Comparison of ENCODE assay signal across 25 mouse cellular contexts in the genomic region with DNA sequence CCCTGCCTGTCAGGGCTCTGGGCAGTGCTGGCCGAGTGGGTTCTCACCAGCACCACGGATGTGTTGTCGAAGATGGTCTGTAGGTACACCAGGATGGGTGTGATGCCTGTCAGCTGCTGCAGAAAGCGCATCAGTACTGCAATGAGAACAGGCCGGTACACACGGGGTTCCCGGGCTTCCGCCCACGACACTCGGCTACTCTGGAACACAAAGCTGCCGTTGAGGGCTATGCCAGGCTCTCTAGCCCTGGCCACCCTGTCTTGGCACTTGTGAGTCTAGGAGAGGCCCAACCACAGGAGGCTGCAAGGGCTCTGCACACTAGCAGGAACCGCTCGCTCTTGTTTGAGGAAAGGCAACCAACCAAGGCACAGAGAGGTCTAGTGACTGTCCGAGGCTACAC. TPM values are rescaled to one million over a fixed set of nuclear protein-coding genes. Genes with fewer than 3 reads are reported as not detected.
DNase-seq lines count a peak whose midpoint lies in the region; ATAC-seq and TF ChIP-seq lines count a peak whose summit lies in the region.
"Had no signal": no experiment of that assay in that cellular context is flagged by ENCODE, and none has a peak within 500 bp of the region (broad histone marks: within the 10 kb centered on the region; RNA-seq: fewer than 3 reads in every experiment).

No protein-coding gene starts in this region.

- TF ChIP-seq POLR2A in myocyte (IDR thresholded peaks at IDR 0.05; ENCODE audit: insufficient read length, low read depth), result no peak

- H3K9me3 ChIP-seq in hindbrain, embryonic 13.5 days, result no peaks in the 10 kb centered on the region
- no peaks in the 10 kb centered on the region for H3K9me3 ChIP-seq in hindbrain, embryonic 12.5 days (replicated peaks)
- H3K9me3 ChIP-seq in midbrain, embryonic 13.5 days, result no peaks in the 10 kb centered on the region
- no peaks in the 10 kb centered on the region for H3K9me3 ChIP-seq in midbrain, embryonic 11.5 days (ENCODE audit: control insufficient read depth, low read length)
- no peaks in the 10 kb centered on the region for H3K9me3 ChIP-seq in embryonic facial prominence, embryonic 10.5 days
- H3K9me3 ChIP-seq: embryonic facial prominence, embryonic 13.5 days; forebrain, embryonic 10.5 days; forebrain, embryonic 13.5 days; heart, embryonic 12.5 days; heart, embryonic 15.5 days had no signal

- ATAC-seq in hindbrain, embryonic 13.5 days (ENCODE audit: low FRiP score), result no peak
- no peak for ATAC-seq in hindbrain, embryonic 12.5 days (ENCODE audit: low FRiP score)
- ATAC-seq in midbrain, embryonic 13.5 days, result no peak
- no peak for ATAC-seq in midbrain, embryonic 11.5 days (ENCODE audit: low FRiP score)
- ATAC-seq: CD4-positive, CD25-positive, alpha-beta regulatory T cell, adult 4 months; forebrain, embryonic 13.5 days; forebrain, embryonic 16.5 days; hindbrain, postnatal 0 days; inflammation-experienced regulatory T-cells, adult 6 months; intestine, embryonic 16.5 days had no signal

- WGBS in hindbrain, embryonic 13.5 days, result 91% methylated on average over 14 of the region's 14 CpGs
- 87% methylated on average over 14 of the region's 14 CpGs for WGBS in hindbrain, embryonic 12.5 days
- WGBS in midbrain, embryonic 13.5 days, result 86% methylated on average over 14 of the region's 14 CpGs
- WGBS in midbrain, embryonic 11.5 days, result 90% methylated on average over 14 of the region's 14 CpGs
- WGBS in embryonic facial prominence, embryonic 10.5 days, result 86% methylated on average over 14 of the region's 14 CpGs

- H3K79me2 ChIP-seq in myocyte (ENCODE audit: control insufficient read depth, insufficient read depth), result no peaks in the 10 kb centered on the region

- peaks cover 22% of the 10 kb centered on the region for H3K4me1 ChIP-seq in hindbrain, embryonic 13.5 days (replicated peaks)
- peaks cover 12% of the 10 kb centered on the region for H3K4me1 ChIP-seq in hindbrain, embryonic 12.5 days
- peaks cover 13% of the 10 kb centered on the region for H3K4me1 ChIP-seq in midbrain, embryonic 13.5 days (replicated peaks)
- peaks cover 6% of the 10 kb centered on the region; the same call in 1 of the 2 replicates for H3K4me1 ChIP-seq in midbrain, embryonic 11.5 days (ENCODE audit: control insufficient read depth, insufficient read depth, low read length)
- H3K4me1 ChIP-seq in embryonic facial prominence, embryonic 10.5 days, result peaks cover 19% of the 10 kb centered on the region

- no peak overlapping the region for H3K4me3 ChIP-seq in hindbrain, embryonic 13.5 days
- no peak overlapping the region for H3K4me3 ChIP-seq in hindbrain, embryonic 12.5 days
- no peak overlapping the region for H3K4me3 ChIP-seq in midbrain, embryonic 13.5 days (replicated peaks)
- H3K4me3 ChIP-seq in midbrain, embryonic 11.5 days (ENCODE audit: low read depth, low read length), result no peak overlapping the region
- no peak overlapping the region for H3K4me3 ChIP-seq in embryonic facial prominence, embryonic 10.5 days
- H3K4me3 ChIP-seq in myocyte, result no peak overlapping the region
- H3K4me3 ChIP-seq: embryonic facial prominence, embryonic 13.5 days; forebrain, embryonic 10.5 days; forebrain, embryonic 13.5 days; heart, embryonic 12.5 days; heart, embryonic 15.5 days had no signal

- no peak for DNase-seq in midbrain, embryonic 11.5 days (ENCODE audit: low spot score, missing footprints)
- DNase-seq in embryonic facial prominence, embryonic 10.5 days (ENCODE audit: low spot score), result peak; percentile 8
- DNase-seq in heart, adult 11 months, result no peak
- DNase-seq: adrenal gland, adult 2 months; adrenal gland, postnatal 14 days; cerebellum, adult 18-20 months; gastrocnemius, postnatal 10 days; heart, adult 18-20 months; heart, postnatal 10 days; heart, postnatal 36 days had no signal

- peaks cover 7% of the 10 kb centered on the region; the same call in 1 of the 2 replicates for H3K27me3 ChIP-seq in hindbrain, embryonic 13.5 days
- peaks cover 12% of the 10 kb centered on the region; the same call in 1 of the 2 replicates for H3K27me3 ChIP-seq in hindbrain, embryonic 12.5 days
- peaks cover 11% of the 10 kb centered on the region; the same call in 1 of the 2 replicates for H3K27me3 ChIP-seq in midbrain, embryonic 13.5 days
- no peaks in the 10 kb centered on the region; the same call in 1 of the 2 replicates for H3K27me3 ChIP-seq in midbrain, embryonic 11.5 days (ENCODE audit: control insufficient read depth, insufficient read depth, low read length)
- H3K27me3 ChIP-seq in embryonic facial prominence, embryonic 10.5 days (replicated peaks; ENCODE audit: low read depth, poor library complexity, severe bottlenecking), result peaks cover 23% of the 10 kb centered on the region
- peaks cover 5% of the 10 kb centered on the region for H3K27me3 ChIP-seq in myocyte (ENCODE audit: control insufficient read depth, insufficient read depth, insufficient read length)

- no peak overlapping the region for H3ac ChIP-seq in myocyte (ENCODE audit: control insufficient read depth, insufficient read length)

- no peak overlapping the region for H3K4me2 ChIP-seq in hindbrain, embryonic 13.5 days
- H3K4me2 ChIP-seq in hindbrain, embryonic 12.5 days (replicated peaks), result no peak overlapping the region
- H3K4me2 ChIP-seq in midbrain, embryonic 13.5 days (replicated peaks), result no peak overlapping the region
- no peak overlapping the region for H3K4me2 ChIP-seq in midbrain, embryonic 11.5 days
- H3K4me2 ChIP-seq in myocyte (ENCODE audit: low read depth), result no peak overlapping the region
- H3K4me2 ChIP-seq: embryonic facial prominence, embryonic 13.5 days; forebrain, embryonic 13.5 days; heart, embryonic 12.5 days; heart, embryonic 15.5 days had no signal

- H3K9ac ChIP-seq in hindbrain, embryonic 13.5 days, result 0 out of 2 replicates have a peak overlapping the region, but pooled peaks have one; percentile 14
- no peak overlapping the region for H3K9ac ChIP-seq in hindbrain, embryonic 12.5 days
- 0 out of 2 replicates have a peak overlapping the region, but pooled peaks have one; percentile 0 for H3K9ac ChIP-seq in midbrain, embryonic 13.5 days (replicated peaks)
- H3K9ac ChIP-seq in midbrain, embryonic 11.5 days (ENCODE audit: low read length), result no peak overlapping the region
- H3K9ac ChIP-seq: embryonic facial prominence, embryonic 13.5 days; heart, embryonic 12.5 days; heart, embryonic 15.5 days had no signal

- H3K27ac ChIP-seq in hindbrain, embryonic 13.5 days, result no peak overlapping the region
- no peak overlapping the region for H3K27ac ChIP-seq in hindbrain, embryonic 12.5 days
- no peak overlapping the region for H3K27ac ChIP-seq in midbrain, embryonic 13.5 days
- no peak overlapping the region for H3K27ac ChIP-seq in midbrain, embryonic 11.5 days (ENCODE audit: low read depth, low read length)
- H3K27ac ChIP-seq in embryonic facial prominence, embryonic 10.5 days (replicated peaks), result no peak overlapping the region
- H3K27ac ChIP-seq: embryonic facial prominence, embryonic 13.5 days; forebrain, embryonic 10.5 days; forebrain, embryonic 13.5 days; heart, embryonic 15.5 days; hindbrain, postnatal 0 days had no signal

- H3K36me3 ChIP-seq in hindbrain, embryonic 13.5 days, result peaks cover 19% of the 10 kb centered on the region
- peaks cover 20% of the 10 kb centered on the region for H3K36me3 ChIP-seq in hindbrain, embryonic 12.5 days
- peaks cover 13% of the 10 kb centered on the region for H3K36me3 ChIP-seq in midbrain, embryonic 13.5 days
- H3K36me3 ChIP-seq in midbrain, embryonic 11.5 days (ENCODE audit: control insufficient read depth, insufficient read depth, low read length), result peaks cover 2% of the 10 kb centered on the region; the same call in 1 of the 2 replicates
- H3K36me3 ChIP-seq in embryonic facial prominence, embryonic 10.5 days (replicated peaks), result peaks cover 26% of the 10 kb centered on the region
- H3K36me3 ChIP-seq in myocyte (ENCODE audit: control insufficient read depth, insufficient read depth), result no peaks in the 10 kb centered on the region
- H3K36me3 ChIP-seq: heart, embryonic 15.5 days had no signal

RNA-seq across cellular contexts. Expression of a gene that starts 3.7 kb away (rescaled TPM):
- 5.5 and 6.1 TPM in 2 replicates for polyA plus RNA-seq in hindbrain, embryonic 13.5 days (2015; fragmentation: Nextera tagmentation; extraction: Ambion mirVana)
- polyA plus RNA-seq in hindbrain, embryonic 12.5 days (2016; fragmentation: Nextera tagmentation; extraction: Ambion mirVana), result 3.5 and 4.1 TPM in 2 replicates
- 3.6 and 3.8 TPM in 2 replicates for polyA plus RNA-seq in midbrain, embryonic 13.5 days (2015; fragmentation: Nextera tagmentation; extraction: Ambion mirVana)
- polyA plus RNA-seq in midbrain, embryonic 11.5 days (2014; fragmentation: Nextera tagmentation; extraction: Ambion mirVana), result 1.2 and 1.6 TPM in 2 replicates
- 1.4 and 2.3 TPM in 2 replicates for polyA plus RNA-seq in embryonic facial prominence, embryonic 10.5 days (2016; fragmentation: Nextera tagmentation; extraction: Ambion mirVana)
- 102 TPM for polyA plus RNA-seq in myocyte (2012; fragmentation: generic; extraction: Trizol)

RNA-seq across cellular contexts. Expression of a gene that starts 14.4 kb away (rescaled TPM):
- 117 and 125 TPM in 2 replicates for polyA plus RNA-seq in hindbrain, embryonic 13.5 days (2015; fragmentation: Nextera tagmentation; extraction: Ambion mirVana)
- polyA plus RNA-seq in hindbrain, embryonic 12.5 days (2016; fragmentation: Nextera tagmentation; extraction: Ambion mirVana), result 115 TPM in 2 replicates
- 130 and 132 TPM in 2 replicates for polyA plus RNA-seq in midbrain, embryonic 13.5 days (2015; fragmentation: Nextera tagmentation; extraction: Ambion mirVana)
- polyA plus RNA-seq in midbrain, embryonic 11.5 days (2014; fragmentation: Nextera tagmentation; extraction: Ambion mirVana), result 87.6 and 93.8 TPM in 2 replicates
- 91.0 and 97.4 TPM in 2 replicates for polyA plus RNA-seq in embryonic facial prominence, embryonic 10.5 days (2016; fragmentation: Nextera tagmentation; extraction: Ambion mirVana)
- 22.8 TPM for polyA plus RNA-seq in myocyte (2012; fragmentation: generic; extraction: Trizol)

RNA-seq across cellular contexts. Expression of a gene that starts 47.8 kb away (rescaled TPM):
- 0.56 and 1.1 TPM in 2 replicates for polyA plus RNA-seq in hindbrain, embryonic 13.5 days (2015; fragmentation: Nextera tagmentation; extraction: Ambion mirVana)
- 2.6 and 5.2 TPM in 2 replicates for polyA plus RNA-seq in hindbrain, embryonic 12.5 days (2016; fragmentation: Nextera tagmentation; extraction: Ambion mirVana)
- not detected in 2 replicates for polyA plus RNA-seq in midbrain, embryonic 13.5 days (2015; fragmentation: Nextera tagmentation; extraction: Ambion mirVana)
- polyA plus RNA-seq in midbrain, embryonic 11.5 days (2014; fragmentation: Nextera tagmentation; extraction: Ambion mirVana), result not detected in 2 replicates
- 0.17 TPM in 1 of 2 replicates, not detected in the other for polyA plus RNA-seq in embryonic facial prominence, embryonic 10.5 days (2016; fragmentation: Nextera tagmentation; extraction: Ambion mirVana)
- polyA plus RNA-seq in myocyte (2012; fragmentation: generic; extraction: Trizol), result 1,410 TPM
- polyA plus RNA-seq: CD4-positive, CD25-positive, alpha-beta regulatory T cell, adult 4 months; forebrain, embryonic 10.5 days; forebrain, embryonic 13.5 days; forebrain, embryonic 16.5 days; inflammation-experienced regulatory T-cells, adult 6 months had no signal

RNA-seq across cellular contexts. Expression of a gene that starts 50.9 kb away (rescaled TPM):
- polyA plus RNA-seq in hindbrain, embryonic 13.5 days (2015; fragmentation: Nextera tagmentation; extraction: Ambion mirVana), result 0.31 TPM in 1 of 2 replicates, not detected in the other
- 0.07 TPM in 1 of 2 replicates, not detected in the other for polyA plus RNA-seq in hindbrain, embryonic 12.5 days (2016; fragmentation: Nextera tagmentation; extraction: Ambion mirVana)
- polyA plus RNA-seq in midbrain, embryonic 13.5 days (2015; fragmentation: Nextera tagmentation; extraction: Ambion mirVana), result not detected in 2 replicates
- polyA plus RNA-seq in midbrain, embryonic 11.5 days (2014; fragmentation: Nextera tagmentation; extraction: Ambion mirVana), result not detected in 2 replicates
- polyA plus RNA-seq in embryonic facial prominence, embryonic 10.5 days (2016; fragmentation: Nextera tagmentation; extraction: Ambion mirVana), result not detected in 2 replicates
- polyA plus RNA-seq in myocyte (2012; fragmentation: generic; extraction: Trizol), result not detected
- polyA plus RNA-seq: CD4-positive, CD25-positive, alpha-beta regulatory T cell, adult 4 months; embryonic facial prominence, embryonic 13.5 days; forebrain, embryonic 10.5 days; forebrain, embryonic 13.5 days; heart, embryonic 12.5 days; heart, embryonic 15.5 days; hindbrain, embryonic 11.5 days; hindbrain, postnatal 0 days; inflammation-experienced regulatory T-cells, adult 6 months had no signal

RNA-seq across cellular contexts. Expression of a gene that starts 55.0 kb away (rescaled TPM):
- 7.6 and 8.9 TPM in 2 replicates for polyA plus RNA-seq in hindbrain, embryonic 13.5 days (2015; fragmentation: Nextera tagmentation; extraction: Ambion mirVana)
- polyA plus RNA-seq in hindbrain, embryonic 12.5 days (2016; fragmentation: Nextera tagmentation; extraction: Ambion mirVana), result 6.1 and 9.0 TPM in 2 replicates
- 6.0 and 6.9 TPM in 2 replicates for polyA plus RNA-seq in midbrain, embryonic 13.5 days (2015; fragmentation: Nextera tagmentation; extraction: Ambion mirVana)
- polyA plus RNA-seq in midbrain, embryonic 11.5 days (2014; fragmentation: Nextera tagmentation; extraction: Ambion mirVana), result 3.9 and 5.9 TPM in 2 replicates
- polyA plus RNA-seq in embryonic facial prominence, embryonic 10.5 days (2016; fragmentation: Nextera tagmentation; extraction: Ambion mirVana), result 2.1 and 3.0 TPM in 2 replicates
- polyA plus RNA-seq in myocyte (2012; fragmentation: generic; extraction: Trizol), result 17.6 TPM
- polyA plus RNA-seq: inflammation-experienced regulatory T-cells, adult 6 months had no signal

Comparison
In these comparisons a context has a peak if more than half of its experiments do, and no peak if none do; other contexts are left out.
1. H3K9ac ChIP-seq: peak in hindbrain, embryonic 13.5 days (single experiment) and midbrain, embryonic 13.5 days (single experiment); none in hindbrain, embryonic 12.5 days (single experiment) and midbrain, embryonic 11.5 days (single experiment).
2. RNA of a gene that starts 3.7 kb away (polyA plus RNA-seq): 102 TPM in myocyte (single experiment); 5.5 to 6.1 TPM in hindbrain, embryonic 13.5 days, 3.6 to 3.8 TPM in midbrain, embryonic 13.5 days, 3.5 to 4.1 TPM in hindbrain, embryonic 12.5 days, 1.4 to 2.3 TPM in embryonic facial prominence, embryonic 10.5 days and 1.2 to 1.6 TPM in midbrain, embryonic 11.5 days; every median in the first group is over 10 times any median in the second.
3. RNA of a gene that starts 47.8 kb away (polyA plus RNA-seq): 1,410 TPM in myocyte (single experiment); 2.6 to 5.2 TPM in hindbrain, embryonic 12.5 days, 0.56 to 1.1 TPM in hindbrain, embryonic 13.5 days, 0.17 TPM in embryonic facial prominence, embryonic 10.5 days, not detected in midbrain, embryonic 13.5 days and not detected in midbrain, embryonic 11.5 days; every median in the first group is over 100 times any median in the second.